Comparison of ENCODE assay signal across 21 mouse cellular contexts in the genomic region with DNA sequence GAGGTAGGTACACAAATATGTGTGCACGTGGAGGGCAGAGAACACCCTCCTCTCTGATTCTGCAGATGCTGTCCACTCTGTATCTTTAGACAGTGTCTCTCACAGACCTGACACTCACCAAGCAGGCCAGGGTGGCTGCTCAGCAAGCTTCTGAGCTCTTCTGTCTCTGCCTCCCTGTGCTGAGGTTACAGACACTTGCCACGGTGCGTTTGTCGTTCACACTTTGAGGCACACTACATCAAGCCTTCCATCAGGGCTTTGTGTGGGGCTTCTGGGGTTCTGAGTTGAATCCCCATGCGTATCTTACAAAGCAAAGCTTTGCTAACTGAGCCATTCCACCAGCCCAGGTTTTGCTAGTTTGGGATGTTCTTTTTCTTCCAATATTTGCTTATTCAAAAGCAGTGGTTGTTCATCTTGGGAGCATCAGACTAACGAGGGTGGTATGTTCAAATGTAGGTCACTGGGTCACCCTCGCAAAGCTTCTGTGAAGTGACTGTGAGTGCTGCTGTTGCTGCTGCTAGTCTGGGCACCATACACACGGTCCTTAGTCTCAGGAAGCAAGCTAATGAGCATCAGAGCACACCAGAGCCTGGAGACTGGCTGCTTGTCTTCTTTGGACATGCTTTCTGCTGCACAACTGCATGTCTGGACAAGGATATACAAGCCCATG.
DNase-seq lines count a peak whose midpoint lies in the region; ATAC-seq lines count a peak whose summit lies in the region.
"Had no signal": no experiment of that assay in that cellular context is flagged by ENCODE, and none has a peak within 500 bp of the region (broad histone marks: within the 10 kb centered on the region; RNA-seq: fewer than 3 reads in every experiment).

No protein-coding gene starts in this region.

- H3K27ac ChIP-seq in neural tube, embryonic 15.5 days (replicated peaks), result no peak overlapping the region
- H3K27ac ChIP-seq in kidney, embryonic 14.5 days (ENCODE audit: low read depth, low read length), result no peak overlapping the region
- H3K27ac ChIP-seq: embryonic facial prominence, embryonic 15.5 days; forebrain, embryonic 10.5 days; heart, embryonic 10.5 days; hindbrain, embryonic 12.5 days had no signal

- H3K9ac ChIP-seq in neural tube, embryonic 15.5 days (replicated peaks), result no peak overlapping the region
- no peak overlapping the region for H3K9ac ChIP-seq in kidney, embryonic 14.5 days (ENCODE audit: low read depth, low read length)
- H3K9ac ChIP-seq: embryonic facial prominence, embryonic 15.5 days; hindbrain, embryonic 12.5 days had no signal

- 73% methylated on average over 8 of the region's 8 CpGs for WGBS in neural tube, embryonic 15.5 days
- WGBS in kidney, embryonic 14.5 days, result 63% methylated on average over 8 of the region's 8 CpGs

- H3K9me3 ChIP-seq in neural tube, embryonic 15.5 days (replicated peaks), result no peaks in the 10 kb centered on the region
- H3K9me3 ChIP-seq in kidney, embryonic 14.5 days (ENCODE audit: control insufficient read depth, low read length), result no peaks in the 10 kb centered on the region
- H3K9me3 ChIP-seq: embryonic facial prominence, embryonic 15.5 days; forebrain, embryonic 10.5 days; heart, embryonic 10.5 days; hindbrain, embryonic 12.5 days had no signal

- ATAC-seq in neural tube, embryonic 15.5 days (ENCODE audit: low FRiP score), result no peak
- ATAC-seq in kidney, embryonic 14.5 days (ENCODE audit: low FRiP score, low TSS enrichment), result no peak
- ATAC-seq: forebrain, embryonic 14.5 days had no signal

- no peak overlapping the region for H3K4me2 ChIP-seq in neural tube, embryonic 15.5 days
- H3K4me2 ChIP-seq in kidney, embryonic 14.5 days (replicated peaks; ENCODE audit: low read depth, low read length), result no peak overlapping the region
- H3K4me2 ChIP-seq: embryonic facial prominence, embryonic 15.5 days; hindbrain, embryonic 12.5 days had no signal

- no peaks in the 10 kb centered on the region for H3K27me3 ChIP-seq in neural tube, embryonic 15.5 days (replicated peaks)
- H3K27me3 ChIP-seq in kidney, embryonic 14.5 days (ENCODE audit: control insufficient read depth, insufficient read depth, low read length), result no peaks in the 10 kb centered on the region
- H3K27me3 ChIP-seq: embryonic facial prominence, embryonic 15.5 days; hindbrain, embryonic 12.5 days had no signal

- no peak overlapping the region for H3K4me3 ChIP-seq in neural tube, embryonic 15.5 days (replicated peaks)
- no peak overlapping the region for H3K4me3 ChIP-seq in kidney, embryonic 14.5 days (ENCODE audit: low read length)
- H3K4me3 ChIP-seq: embryonic facial prominence, embryonic 15.5 days; erythroblast, embryonic 14.5 days; forebrain, embryonic 10.5 days; heart, embryonic 10.5 days; hindbrain, embryonic 12.5 days had no signal

- no peaks in the 10 kb centered on the region for H3K36me3 ChIP-seq in neural tube, embryonic 15.5 days
- H3K36me3 ChIP-seq in kidney, embryonic 14.5 days (ENCODE audit: control insufficient read depth, insufficient read depth, low read length), result no peaks in the 10 kb centered on the region
- H3K36me3 ChIP-seq: embryonic facial prominence, embryonic 15.5 days; forebrain, embryonic 10.5 days; heart, embryonic 10.5 days; hindbrain, embryonic 12.5 days had no signal

- DNase-seq in neural tube, embryonic 10.5 days (ENCODE audit: extremely low spot score, low spot score), result peak; percentile 9
- DNase-seq in thymus, postnatal 0 days (ENCODE audit: low spot score), result peak; percentile 79
- peak; percentile 58 to 72 for DNase-seq in thymus, postnatal 36 days
- no peak for DNase-seq in adrenal gland, adult 2 months
- DNase-seq in layer of hippocampus, postnatal 14 days (ENCODE audit: low spot score in 2 of 2), result no peak
- DNase-seq: adrenal gland, postnatal 25 days; cerebellum, adult 2 months; cerebellum, postnatal 10 days; embryo, embryonic 11 days; gastrocnemius, postnatal 36 days; heart, adult 11 months; heart, postnatal 10 days; heart, postnatal 4 days had no signal

- H3K4me1 ChIP-seq in neural tube, embryonic 15.5 days, result peaks cover 6% of the 10 kb centered on the region; the same call in 1 of the 2 replicates
- no peaks in the 10 kb centered on the region for H3K4me1 ChIP-seq in kidney, embryonic 14.5 days (ENCODE audit: control insufficient read depth, insufficient read depth, low read length)
- H3K4me1 ChIP-seq: embryonic facial prominence, embryonic 15.5 days; heart, embryonic 10.5 days had no signal

Comparison
In these comparisons a context has a peak if more than half of its experiments do, and no peak if none do; other contexts are left out.
1. DNase-seq: peak in neural tube, embryonic 10.5 days (single experiment), thymus, postnatal 0 days (single experiment) and thymus, postnatal 36 days (2 of 2); none in adrenal gland, adult 2 months (single experiment) and layer of hippocampus, postnatal 14 days (0 of 2).